Mouse (Mus musculus) WW6 (cell line): ENCODE data around the gene Dnlz.

Experiments
- DNase-seq: peaks from one replicate; pipeline ENCODE4 v3.0.0-alpha.2; 2013; ENCODE audit warnings: low read depth, low spot score

Dnlz gene

GRCm38 (mm10) chr2:26357484-26357883 is 5.6 kb upstream of the Dnlz start:
- no peak for DNase-seq

GRCm38 (mm10) chr2:26356678-26357077 is 4.8 kb upstream of the Dnlz start:
- no peak for DNase-seq

- DNase-seq, result no peak
Measured at GRCm38 (mm10) chr2:26356231-26356630, 4.3 kb upstream of the Dnlz start.

- no peak for DNase-seq
Measured at GRCm38 (mm10) chr2:26354401-26354800, 2.5 kb upstream of the Dnlz start.

GRCm38 (mm10) chr2:26353066-26353980 is 1.4 kb upstream of the Dnlz start:
- no peak for DNase-seq

- DNase-seq, result no peak
Measured at GRCm38 (mm10) chr2:26352291-26352910, 491 bp upstream of the Dnlz start.

GRCm38 (mm10) chr2:26348241-26348640 is 3.7 kb downstream of the Dnlz start:
- DNase-seq, result no peak

- DNase-seq, result no peak
Measured at GRCm38 (mm10) chr2:26342609-26343490, 9.1 kb downstream of the Dnlz start.

GRCm38 (mm10) chr2:26342044-26342443 is 9.9 kb downstream of the Dnlz start:
- no peak for DNase-seq

GRCm38 (mm10) chr2:26341510-26341981 is 10.4 kb downstream of the Dnlz start:
- DNase-seq, result no peak

- no peak for DNase-seq
Measured at GRCm38 (mm10) chr2:26339204-26339551, 12.7 kb downstream of the Dnlz start.

GRCm38 (mm10) chr2:26338302-26339203 is 13.4 kb downstream of the Dnlz start:
- no peak for DNase-seq

- DNase-seq, result no peak
Measured at GRCm38 (mm10) chr2:26330702-26331101, 21.2 kb downstream of the Dnlz start.

- no peak for DNase-seq
Measured at GRCm38 (mm10) chr2:26330056-26330468, 21.8 kb downstream of the Dnlz start.

- DNase-seq, result no peak
Measured at GRCm38 (mm10) chr2:26329402-26329801, 22.5 kb downstream of the Dnlz start.

- no peak for DNase-seq
Measured at GRCm38 (mm10) chr2:26327852-26328251, 24.1 kb downstream of the Dnlz start.

GRCm38 (mm10) chr2:26325386-26326181 is 26.3 kb downstream of the Dnlz start:
- DNase-seq, result no peak

- no peak for DNase-seq
Measured at GRCm38 (mm10) chr2:26324917-26325316, 27.0 kb downstream of the Dnlz start.

- DNase-seq, result no peak
Measured at GRCm38 (mm10) chr2:26323589-26324325, 28.2 kb downstream of the Dnlz start.
